Mouse (Mus musculus) embryonic facial prominence, embryonic 12.5 days (tissue): ENCODE measurements at regions not wholly inside any gene's neighbourhood (a gene's known extent, or its start where the extent isn't known, plus 50 kb on each side); places are given as distances from the start of the nearest gene placed in this dataset.
"Not testable (repeated sequence)": the region's sequence is repeated elsewhere in the genome, so short reads cannot be mapped to it uniquely, and the experiment has no call there.

Source experiments
- ATAC-seq: fragments of 200-750 bp; cut with Nextera tagmentation; 2 replicates; pipeline ENCODE4 v1.8.0; 2017; ENCODE audit not compliant: insufficient number of reproducible peaks, insufficient read depth, low FRiP score, low TSS enrichment
- H3K27ac ChIP-seq: fragments of 300-500 bp; sonication (generic); 2 replicates; pipeline ENCODE4 v1.5.1; 2016; ENCODE audit warnings: mild to moderate bottlenecking
- H3K27me3 ChIP-seq: fragments of 300-500 bp; sonication (generic); 2 replicates; pipeline ENCODE4 v1.6.1; 2016; ENCODE audit warnings: mild to moderate bottlenecking, moderate library complexity
- H3K36me3 ChIP-seq: fragments of 300-500 bp; sonication (generic); 2 replicates; pipeline ENCODE4 v1.6.1; 2016; ENCODE audit warnings: mild to moderate bottlenecking
- H3K4me1 ChIP-seq: fragments of 300-500 bp; sonication (generic); 2 replicates; pipeline ENCODE4 v1.6.1; 2016
- H3K4me2 ChIP-seq: fragments of 300-500 bp; sonication (generic); replicated peaks from 2 replicates; pipeline ENCODE4 v1.6.1; 2016; ENCODE audit warnings: mild to moderate bottlenecking, moderate library complexity
- H3K4me3 ChIP-seq: fragments of 300-500 bp; sonication (generic); 2 replicates; pipeline ENCODE4 v1.5.1; 2016; ENCODE audit warnings: mild to moderate bottlenecking
- H3K9ac ChIP-seq: fragments of 300-500 bp; sonication (generic); 2 replicates; pipeline ENCODE4 v1.6.1; 2016; ENCODE audit warnings: mild to moderate bottlenecking, moderate library complexity
- H3K9me3 ChIP-seq: fragments of 300-500 bp; sonication (generic); 2 replicates; pipeline ENCODE4 v1.6.1; 2016; ENCODE audit warnings: mild to moderate bottlenecking, moderate library complexity
- WGBS: fragments of 180-500 bp; shearing (Covaris S2); methylation state at CpG from one replicate; pipeline ENCODE4 v1.1.7; 2016; 5-methylcytosine and 5-hydroxymethylcytosine counted together

DNA sequence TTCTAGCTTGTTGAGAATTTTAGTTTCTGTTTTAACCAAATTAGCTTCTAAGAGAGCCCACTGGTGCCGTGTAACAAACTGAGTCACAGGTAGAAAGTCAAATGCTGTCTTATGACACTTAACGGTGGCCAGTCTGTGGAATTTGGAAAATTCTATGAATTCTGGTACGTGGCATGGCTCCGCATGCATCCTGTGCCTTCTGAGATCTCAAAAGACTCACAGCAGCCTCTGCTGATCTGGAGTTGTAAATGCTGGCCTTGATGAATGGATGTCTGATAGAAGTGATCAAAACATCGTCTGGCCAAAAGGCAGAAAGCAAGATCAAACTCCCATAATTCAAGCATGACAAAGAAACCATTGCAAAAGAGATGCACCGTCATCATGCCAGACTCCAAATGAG is 381.5 kb downstream of the Fbxo8 start:
- H3K27me3 ChIP-seq: no peaks in the 10 kb centered on the region
- 79% methylated on average over 6 of the region's 6 CpGs for WGBS
- no peaks in the 10 kb centered on the region for H3K9me3 ChIP-seq

DNA sequence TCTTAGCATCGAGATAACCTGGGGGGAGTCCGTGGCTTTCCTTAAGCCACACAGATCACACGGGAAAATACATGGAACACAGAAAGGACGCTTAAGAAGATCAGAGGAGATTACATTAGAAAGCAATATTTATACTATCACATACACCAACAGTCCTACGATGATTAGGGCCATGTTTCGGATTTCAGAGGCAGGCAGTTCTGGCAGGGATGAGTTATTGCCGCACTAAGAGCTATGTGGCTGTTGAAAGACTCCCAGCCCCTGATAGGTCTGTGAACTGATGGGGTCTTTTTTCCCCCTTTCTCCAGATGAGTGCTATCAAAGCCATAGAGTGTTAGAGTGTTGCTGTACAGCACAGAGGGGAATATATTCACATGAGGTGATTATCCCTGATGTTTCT is 358.6 kb upstream of the Hand2 start:
- ATAC-seq: no peak
- no peaks in the 10 kb centered on the region for H3K36me3 ChIP-seq
- WGBS: 63% methylated on average over 7 of the region's 7 CpGs

More for the DNA sequence above, 381.5 kb downstream of the Fbxo8 start:
- no peaks in the 10 kb centered on the region for H3K36me3 ChIP-seq
- no peak overlapping the region for H3K4me3 ChIP-seq
- no peak overlapping the region for H3K9ac ChIP-seq
- H3K27ac ChIP-seq: no peak overlapping the region
- no peaks in the 10 kb centered on the region for H3K4me1 ChIP-seq
- no peak for ATAC-seq
- H3K4me2 ChIP-seq: no peak overlapping the region

DNA sequence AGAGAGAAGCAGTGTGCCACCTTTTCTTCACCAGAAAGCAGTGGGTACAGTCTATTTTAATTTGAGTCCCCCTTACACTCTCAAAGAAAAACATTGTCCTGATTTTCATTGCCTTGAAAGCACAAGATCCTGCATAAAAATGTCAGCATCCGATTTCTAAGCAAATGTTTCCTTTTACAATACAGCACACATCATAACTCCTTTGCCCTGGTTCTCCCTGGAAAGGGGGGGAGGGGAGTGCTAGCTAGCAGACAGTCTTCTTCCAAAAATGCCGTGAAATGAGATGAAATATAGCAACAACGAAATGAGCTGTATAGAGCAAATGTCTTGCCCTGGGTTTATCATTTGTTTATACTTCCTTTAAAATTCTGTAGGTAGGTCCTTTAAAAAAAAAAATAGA is 350.5 kb upstream of the Hand2 start:
- Histone ChIP-seq H3K9ac (no peak overlapping the region), H3K9me3 (no peaks in the 10 kb centered on the region), H3K27me3 (no peaks in the 10 kb centered on the region), H3K4me1 (no peaks in the 10 kb centered on the region; the same call in 1 of the 2 replicates), H3K4me3 (no peak overlapping the region), H3K36me3 (no peaks in the 10 kb centered on the region), H3K4me2 (no peak overlapping the region), H3K27ac (no peak overlapping the region)
- ATAC-seq: no peak
- 49% methylated on average over 3 of the region's 3 CpGs for WGBS

More for the DNA sequence above, 358.6 kb upstream of the Hand2 start:
- Histone ChIP-seq H3K4me2 (no peak overlapping the region), H3K4me3 (no peak overlapping the region), H3K27ac (no peak overlapping the region), H3K9ac (no peak overlapping the region), H3K27me3 (no peaks in the 10 kb centered on the region), H3K9me3 (no peaks in the 10 kb centered on the region), H3K4me1 (no peaks in the 10 kb centered on the region)

DNA sequence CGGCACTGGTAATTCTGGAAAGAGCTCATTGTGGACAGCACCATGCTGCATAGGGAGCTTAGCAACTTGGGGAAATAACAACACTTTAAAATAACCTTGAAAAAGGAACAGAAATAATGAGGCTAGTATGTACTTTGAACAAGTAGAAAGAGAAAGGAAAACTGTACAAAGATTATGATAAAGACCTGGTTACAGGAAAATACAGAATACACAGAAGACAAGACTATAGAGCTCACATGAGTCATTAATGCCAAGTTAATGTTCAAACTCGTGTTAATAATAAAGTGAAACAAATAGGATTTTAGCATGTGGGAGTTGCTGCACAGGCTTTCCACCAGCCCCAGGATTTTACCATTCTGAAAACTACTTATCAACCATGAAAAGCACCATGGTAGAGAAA is 341.8 kb upstream of the Hand2 start:
- no peak for ATAC-seq
- Histone ChIP-seq H3K9ac (no peak overlapping the region), H3K27me3 (no peaks in the 10 kb centered on the region), H3K4me2 (no peak overlapping the region), H3K27ac (no peak overlapping the region), H3K36me3 (no peaks in the 10 kb centered on the region), H3K9me3 (no peaks in the 10 kb centered on the region), H3K4me1 (no peaks in the 10 kb centered on the region), H3K4me3 (no peak overlapping the region)
- WGBS: 79% methylated on average over 2 of the region's 2 CpGs

DNA sequence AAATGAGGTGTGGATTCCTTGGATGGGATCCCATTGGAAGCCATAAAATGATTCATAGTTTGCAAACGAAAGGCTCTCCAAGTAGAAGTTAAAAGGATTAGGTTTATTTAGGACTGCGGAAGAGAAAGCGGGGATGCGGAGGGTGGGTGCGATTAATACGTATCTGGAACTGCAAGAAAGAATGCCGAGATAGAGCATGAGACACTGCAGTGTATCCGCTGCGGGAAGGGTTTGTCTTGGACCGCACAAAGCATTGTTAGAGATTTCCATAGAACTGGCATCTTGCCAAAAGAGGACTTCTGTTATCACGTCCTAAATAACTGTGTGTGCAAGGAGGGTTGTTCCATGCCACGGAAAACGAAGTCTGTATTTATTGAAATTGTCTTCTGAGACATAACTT is 341.4 kb upstream of the Hand2 start:
- Histone ChIP-seq H3K4me2 (no peak overlapping the region), H3K4me3 (no peak overlapping the region), H3K27ac (no peak overlapping the region), H3K9ac (no peak overlapping the region), H3K9me3 (no peaks in the 10 kb centered on the region), H3K27me3 (no peaks in the 10 kb centered on the region), H3K4me1 (no peaks in the 10 kb centered on the region), H3K36me3 (no peaks in the 10 kb centered on the region)
- 92% methylated on average over 13 of the region's 13 CpGs for WGBS
- no peak for ATAC-seq

DNA sequence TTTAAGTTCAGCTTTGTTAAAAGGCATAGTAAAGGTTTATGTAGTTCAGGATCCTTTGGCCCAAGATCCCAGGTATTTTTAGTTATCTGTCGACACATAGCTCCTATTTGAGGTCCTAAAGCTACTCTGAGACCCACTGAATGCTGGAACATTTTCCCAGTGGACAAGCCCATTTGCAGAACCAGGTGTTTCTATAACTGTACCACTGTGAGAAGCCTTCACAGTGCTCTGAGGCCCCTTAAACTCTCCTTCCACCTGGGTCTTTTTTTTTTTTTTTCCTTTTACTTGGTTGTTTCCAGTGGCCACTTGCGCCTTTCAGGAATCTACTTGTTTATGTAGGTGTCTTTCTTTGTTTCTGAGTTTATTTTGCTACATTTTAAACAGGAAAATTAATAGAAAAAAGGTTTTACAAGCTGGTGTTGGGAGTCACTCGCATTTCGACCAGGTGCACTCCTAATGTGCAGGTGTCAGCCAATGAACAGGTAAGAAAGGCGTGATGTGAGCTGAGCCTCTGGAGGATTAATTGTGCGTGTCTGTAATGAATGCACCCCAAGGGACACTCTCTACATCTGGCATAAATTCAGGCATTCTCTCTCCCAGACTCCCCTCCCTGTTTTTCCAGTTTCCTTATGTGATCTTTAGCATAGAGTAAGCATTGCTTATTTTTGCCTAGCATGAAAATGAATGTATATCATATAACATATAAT is 310.3 kb upstream of the Hand2 start:
- ATAC-seq: no peak
- Histone ChIP-seq H3K4me1 (no peaks in the 10 kb centered on the region), H3K9ac (no peak overlapping the region), H3K27ac (no peak overlapping the region), H3K4me3 (no peak overlapping the region), H3K27me3 (no peaks in the 10 kb centered on the region), H3K36me3 (no peaks in the 10 kb centered on the region), H3K9me3 (no peaks in the 10 kb centered on the region), H3K4me2 (no peak overlapping the region)
- WGBS: 53% methylated on average over 6 of the region's 6 CpGs

DNA sequence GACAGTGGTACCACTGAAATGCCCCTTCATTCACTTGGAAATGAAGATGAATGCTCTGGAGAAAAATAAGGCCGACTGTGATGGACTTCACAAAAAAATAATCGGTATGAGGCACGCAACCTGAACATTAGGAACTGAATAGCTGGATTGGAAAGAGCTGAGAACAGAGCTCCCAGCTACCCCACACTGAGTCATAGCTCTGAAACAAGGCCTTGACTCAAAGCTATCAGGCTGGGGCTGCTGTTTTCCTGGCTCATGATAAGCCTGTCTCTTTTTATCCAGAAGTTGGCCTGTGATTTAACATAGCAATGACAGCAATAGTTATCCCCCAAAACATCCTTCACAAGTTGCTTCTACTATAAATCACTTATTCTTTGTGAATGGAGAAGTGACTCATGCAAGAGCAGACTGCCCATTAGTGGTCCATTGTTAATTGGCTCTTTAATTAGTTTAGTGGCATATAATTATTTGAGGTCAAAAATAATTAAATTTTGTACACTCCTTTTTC is 306.9 kb upstream of the Hand2 start:
- Histone ChIP-seq H3K9me3 (no peaks in the 10 kb centered on the region), H3K4me1 (no peaks in the 10 kb centered on the region), H3K27me3 (no peaks in the 10 kb centered on the region), H3K9ac (no peak overlapping the region), H3K4me3 (no peak overlapping the region), H3K4me2 (no peak overlapping the region), H3K36me3 (no peaks in the 10 kb centered on the region), H3K27ac (no peak overlapping the region)
- WGBS: 66% methylated on average over 3 of the region's 3 CpGs
- no peak for ATAC-seq

DNA sequence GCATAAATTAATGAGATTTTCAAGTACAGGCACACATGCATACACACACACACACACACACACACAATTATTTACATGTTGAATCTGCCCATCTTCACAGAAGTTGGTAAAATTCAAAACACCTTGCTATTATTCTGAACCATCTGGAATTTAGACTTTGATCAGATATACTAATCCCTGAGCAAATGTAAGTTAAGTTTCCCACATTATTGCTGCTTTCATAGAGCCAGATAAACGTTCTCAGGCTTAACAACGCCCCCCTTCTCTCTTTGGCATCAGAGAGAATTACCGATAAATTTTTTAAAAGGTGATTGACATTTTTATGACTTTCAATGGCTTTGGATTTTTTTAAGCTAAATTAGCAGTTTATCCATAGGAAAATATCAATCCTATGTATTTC is 304.5 kb upstream of the Hand2 start:
- no peak for ATAC-seq
- no peak overlapping the region for H3K9ac ChIP-seq
- H3K9me3 ChIP-seq: no peaks in the 10 kb centered on the region
- H3K4me3 ChIP-seq: no peak overlapping the region
- H3K27me3 ChIP-seq: no peaks in the 10 kb centered on the region
- no peak overlapping the region for H3K4me2 ChIP-seq
- no peak overlapping the region for H3K27ac ChIP-seq
- no peaks in the 10 kb centered on the region for H3K4me1 ChIP-seq
- 69% methylated on average over 3 of the region's 3 CpGs for WGBS
- H3K36me3 ChIP-seq: no peaks in the 10 kb centered on the region

DNA sequence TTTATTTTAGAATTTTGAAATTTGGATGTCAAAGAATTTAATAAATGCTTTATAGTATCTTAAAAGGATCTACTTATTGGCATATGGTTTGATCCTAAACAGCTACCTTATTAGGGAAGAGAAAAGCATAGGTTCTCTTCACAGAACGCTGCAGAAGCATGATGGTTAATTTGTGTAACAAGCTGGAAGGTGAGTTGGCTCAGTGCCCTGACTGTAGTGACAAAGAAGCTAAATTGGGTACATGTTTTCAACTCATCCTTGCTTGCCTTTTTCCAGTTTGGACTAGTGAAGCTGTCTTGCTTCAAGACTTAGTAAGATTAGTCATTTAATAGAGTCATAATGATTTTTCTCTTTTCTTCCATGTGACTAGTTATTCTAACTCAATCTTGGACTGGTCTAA is 292.7 kb upstream of the Hand2 start:
- not testable (repeated sequence) for H3K4me2 ChIP-seq, ATAC-seq, H3K9me3 ChIP-seq, H3K27ac ChIP-seq, H3K27me3 ChIP-seq, H3K36me3 ChIP-seq, H3K4me1 ChIP-seq, H3K4me3 ChIP-seq, H3K9ac ChIP-seq
- WGBS: 84% methylated on average over 1 of the region's 1 CpGs

DNA sequence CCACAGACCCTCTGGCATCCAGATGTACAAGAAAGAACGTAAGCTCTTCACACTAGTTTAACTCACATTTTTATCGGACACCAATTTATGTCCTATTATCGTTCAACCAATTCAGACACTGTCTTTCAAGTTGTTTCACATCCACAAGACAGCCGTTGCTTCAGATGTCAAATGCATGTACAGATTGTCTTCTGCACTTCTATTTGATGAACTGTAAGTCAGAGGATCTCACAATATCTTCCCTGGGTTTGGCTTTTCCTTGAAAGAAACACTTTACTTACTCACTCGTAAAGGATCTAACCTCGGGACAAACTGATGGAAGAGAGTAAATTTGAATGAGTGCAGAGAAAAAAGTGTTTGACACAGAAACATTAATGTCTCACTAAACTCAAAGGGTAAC is 272.3 kb upstream of the Hand2 start:
- H3K27me3 ChIP-seq: no peaks in the 10 kb centered on the region
- 83% methylated on average over 6 of the region's 6 CpGs for WGBS
- no peaks in the 10 kb centered on the region for H3K4me1 ChIP-seq
- no peak for ATAC-seq
- H3K4me2 ChIP-seq: no peak overlapping the region
- H3K9ac ChIP-seq: no peak overlapping the region
- no peaks in the 10 kb centered on the region for H3K9me3 ChIP-seq
- no peak overlapping the region for H3K27ac ChIP-seq
- H3K36me3 ChIP-seq: no peaks in the 10 kb centered on the region
- H3K4me3 ChIP-seq: no peak overlapping the region

DNA sequence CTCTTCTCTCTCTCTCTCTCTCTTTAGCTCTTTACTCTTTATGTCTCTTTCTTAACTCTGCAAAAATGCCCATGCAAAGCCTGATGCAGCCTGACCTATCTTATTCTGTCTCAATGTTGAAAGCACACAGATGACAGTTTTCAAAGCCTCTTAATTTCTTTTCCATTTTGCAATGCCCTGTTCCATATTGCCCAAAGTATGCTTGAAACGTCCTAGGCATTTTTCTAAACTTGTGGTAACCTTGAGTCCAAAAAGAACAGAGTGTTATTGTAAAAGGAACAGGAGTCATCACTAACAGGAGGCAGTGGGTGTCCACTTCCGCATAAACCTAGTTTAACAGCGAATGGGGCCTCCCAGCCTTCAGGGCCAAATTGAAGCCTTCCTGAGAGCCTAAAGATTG is 271.9 kb upstream of the Hand2 start:
- Histone ChIP-seq H3K27me3 (no peaks in the 10 kb centered on the region), H3K36me3 (no peaks in the 10 kb centered on the region), H3K4me2 (no peak overlapping the region), H3K9me3 (no peaks in the 10 kb centered on the region), H3K9ac (no peak overlapping the region), H3K4me1 (no peaks in the 10 kb centered on the region), H3K27ac (no peak overlapping the region), H3K4me3 (no peak overlapping the region)
- no peak for ATAC-seq
- 72% methylated on average over 3 of the region's 3 CpGs for WGBS

DNA sequence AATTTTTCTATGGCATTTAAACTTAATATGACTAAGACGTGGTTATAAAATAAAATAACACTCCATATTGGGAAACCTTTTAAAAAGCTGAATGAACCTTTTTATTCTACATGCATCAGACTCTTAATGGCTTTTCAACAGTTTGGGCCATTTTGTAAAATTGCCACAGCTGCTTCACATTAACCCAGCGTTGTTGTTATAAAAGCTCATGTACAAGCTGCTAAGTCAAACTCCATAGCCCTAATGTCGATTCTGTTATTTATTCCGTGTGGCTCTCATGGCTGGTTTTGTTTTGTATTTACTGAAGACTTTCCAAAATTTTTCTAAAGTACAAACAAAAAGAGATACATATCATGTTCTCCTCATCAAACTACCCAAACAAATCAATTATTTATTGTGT is 268.1 kb upstream of the Hand2 start:
- ATAC-seq: no peak
- WGBS: 35% methylated on average over 4 of the region's 4 CpGs
- Histone ChIP-seq H3K36me3 (no peaks in the 10 kb centered on the region), H3K9ac (no peak overlapping the region), H3K4me1 (no peaks in the 10 kb centered on the region), H3K9me3 (no peaks in the 10 kb centered on the region), H3K4me2 (no peak overlapping the region), H3K27ac (no peak overlapping the region), H3K27me3 (no peaks in the 10 kb centered on the region), H3K4me3 (no peak overlapping the region)
